In the genomic region with DNA sequence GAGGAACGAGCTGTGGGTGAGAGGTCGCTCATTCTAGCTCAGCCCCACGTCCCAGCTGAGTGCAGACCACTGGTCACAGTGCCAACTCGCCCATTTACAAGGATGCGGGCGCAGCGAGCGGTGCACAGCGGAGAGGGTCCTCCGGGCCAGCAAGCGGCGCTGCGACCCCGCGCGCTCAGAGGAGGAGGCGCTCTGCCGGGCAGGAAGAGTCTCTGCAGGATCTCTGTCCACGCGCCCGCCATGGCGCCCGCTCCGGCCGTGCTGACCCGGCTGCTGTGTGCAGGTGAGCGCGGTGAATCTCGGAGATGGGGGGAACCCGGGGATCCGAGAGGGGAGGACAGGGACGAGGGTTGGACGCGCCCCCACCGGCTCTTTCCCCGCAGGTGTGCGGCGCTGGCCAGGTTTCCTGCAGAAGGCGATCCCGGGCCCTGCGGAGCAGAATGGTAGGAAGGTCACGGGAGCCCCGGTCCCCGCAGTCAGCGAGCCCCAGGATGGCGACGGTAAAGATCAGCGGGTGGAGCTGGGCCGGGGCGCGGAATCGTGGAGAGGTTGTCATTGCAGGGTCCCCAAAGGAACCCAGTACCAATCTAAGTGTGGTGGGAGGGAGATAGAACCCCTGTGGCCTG, we compare ENCODE assay signal across 7 mouse cellular contexts. TPM values are rescaled to one million over a fixed set of nuclear protein-coding genes. Genes with fewer than 3 reads are reported as not detected.
DNase-seq lines count a peak whose midpoint lies in the region; ATAC-seq and TF ChIP-seq lines count a peak whose summit lies in the region.

A gene (plus strand): TSS at position 207 of the 626 bp plus-strand sequence.

- peaks cover 39% of the 10 kb centered on the region for H3K36me3 ChIP-seq in embryonic facial prominence, embryonic 12.5 days
- peaks cover 2% of the 10 kb centered on the region; the same call in 1 of the 2 replicates for H3K36me3 ChIP-seq in kidney, adult 2 months (ENCODE audit: control insufficient read depth, insufficient read depth, low read length)
- peaks cover 43% of the 10 kb centered on the region for H3K36me3 ChIP-seq in limb, embryonic 12.5 days
- peaks cover 26% of the 10 kb centered on the region for H3K36me3 ChIP-seq in midbrain, embryonic 15.5 days (replicated peaks)
- H3K36me3 ChIP-seq in spleen, adult 2 months (ENCODE audit: control insufficient read depth, insufficient read depth, low read length): peaks cover 8% of the 10 kb centered on the region

- H3K4me1 ChIP-seq in embryonic facial prominence, embryonic 12.5 days: peaks cover 17% of the 10 kb centered on the region
- peaks cover 4% of the 10 kb centered on the region; the same call in 1 of the 2 replicates for H3K4me1 ChIP-seq in kidney, adult 2 months (ENCODE audit: control insufficient read depth, insufficient read depth, low read length)
- H3K4me1 ChIP-seq in limb, embryonic 12.5 days (replicated peaks): peaks cover 15% of the 10 kb centered on the region
- H3K4me1 ChIP-seq in midbrain, embryonic 15.5 days: peaks cover 24% of the 10 kb centered on the region
- H3K4me1 ChIP-seq in spleen, adult 2 months (ENCODE audit: control insufficient read depth, insufficient read depth, insufficient read length): peaks cover 6% of the 10 kb centered on the region; the same call in 1 of the 2 replicates

- H3K9me3 ChIP-seq in embryonic facial prominence, embryonic 12.5 days: 0 out of 2 replicates have a peak, but pooled peaks cover 3% of the 10 kb centered on the region
- 0 out of 2 replicates have a peak, but pooled peaks cover 9% of the 10 kb centered on the region for H3K9me3 ChIP-seq in limb, embryonic 12.5 days
- H3K9me3 ChIP-seq in midbrain, embryonic 15.5 days: no peaks in the 10 kb centered on the region

- peaks cover 10% of the 10 kb centered on the region; the same call in 1 of the 2 replicates for H3K27me3 ChIP-seq in embryonic facial prominence, embryonic 12.5 days
- H3K27me3 ChIP-seq in kidney, adult 2 months (replicated peaks; ENCODE audit: control insufficient read depth, insufficient read depth, low read length): no peaks in the 10 kb centered on the region
- H3K27me3 ChIP-seq in limb, embryonic 12.5 days: peaks cover 12% of the 10 kb centered on the region; the same call in 1 of the 2 replicates
- H3K27me3 ChIP-seq in midbrain, embryonic 15.5 days (replicated peaks): no peaks in the 10 kb centered on the region; the same call in none of the 2 replicates
- H3K27me3 ChIP-seq in spleen, adult 2 months (ENCODE audit: control insufficient read depth, insufficient read depth, low read length): no peaks in the 10 kb centered on the region

- H3K9ac ChIP-seq in embryonic facial prominence, embryonic 12.5 days: peak within 1 kb of the TSS; percentile 95
- H3K9ac ChIP-seq in limb, embryonic 12.5 days (replicated peaks): peak within 1 kb of the TSS; percentile 96
- peak within 1 kb of the TSS; percentile 99 for H3K9ac ChIP-seq in midbrain, embryonic 15.5 days

- peak; percentile 86 for ATAC-seq in embryonic facial prominence, embryonic 12.5 days (ENCODE audit: insufficient number of reproducible peaks, insufficient read depth, low FRiP score, low TSS enrichment)
- peak; percentile 81 for ATAC-seq in limb, embryonic 12.5 days (ENCODE audit: insufficient number of reproducible peaks, insufficient read depth, low FRiP score, low TSS enrichment, low read depth)
- ATAC-seq in midbrain, embryonic 15.5 days (replicated peaks): peak; percentile 92

- TF ChIP-seq POLR2A in kidney, adult 2 months (IDR thresholded peaks at IDR 0.05; ENCODE audit: low read depth, low read length): peak; percentile 31
- TF ChIP-seq POLR2A in spleen, adult 2 months (IDR thresholded peaks at IDR 0.05; ENCODE audit: low read depth, low read length): peak; percentile 42; the same call in 1 of the 2 replicates

- peak within 1 kb of the TSS; percentile 98 for H3K4me3 ChIP-seq in embryonic facial prominence, embryonic 12.5 days
- H3K4me3 ChIP-seq in kidney, adult 2 months (ENCODE audit: insufficient read depth, low read depth, low read length): peak within 1 kb of the TSS; percentile 78
- peak within 1 kb of the TSS; percentile 95 for H3K4me3 ChIP-seq in limb, embryonic 12.5 days (replicated peaks)
- H3K4me3 ChIP-seq in midbrain, embryonic 15.5 days: peak within 1 kb of the TSS; percentile 97
- peak within 1 kb of the TSS; percentile 83 for H3K4me3 ChIP-seq in spleen, adult 2 months (ENCODE audit: extremely low read depth, insufficient read depth, insufficient read length)

- peak within 1 kb of the TSS; percentile 25; the same call in 1 of the 2 replicates for H3K27ac ChIP-seq in embryonic facial prominence, embryonic 12.5 days
- no peak within 1 kb of the TSS for H3K27ac ChIP-seq in kidney, adult 2 months (ENCODE audit: insufficient read depth, low read depth, low read length)
- peak within 1 kb of the TSS; percentile 29; the same call in 1 of the 2 replicates for H3K27ac ChIP-seq in limb, embryonic 12.5 days
- H3K27ac ChIP-seq in midbrain, embryonic 15.5 days: peak within 1 kb of the TSS; percentile 51; the same call in 1 of the 2 replicates
- H3K27ac ChIP-seq in spleen, adult 2 months (ENCODE audit: insufficient read depth, low read length): no peak within 1 kb of the TSS

- under 1% methylated on average over 52 of the region's 52 CpGs for WGBS in embryonic facial prominence, embryonic 12.5 days
- under 1% methylated on average over 52 of the region's 52 CpGs for WGBS in kidney, adult 2 months
- WGBS in limb, embryonic 12.5 days: under 1% methylated on average over 52 of the region's 52 CpGs
- WGBS in midbrain, embryonic 15.5 days: under 1% methylated on average over 52 of the region's 52 CpGs
- under 1% methylated on average over 52 of the region's 52 CpGs for WGBS in spleen, adult 2 months

- peak; percentile 80 for TF ChIP-seq CTCF in kidney, adult 2 months (conservative IDR thresholded peaks at IDR 0.05; ENCODE audit: insufficient read depth, insufficient read length, low read depth, low read length)
- TF ChIP-seq CTCF in spleen, adult 2 months (IDR thresholded peaks at IDR 0.05; ENCODE audit: extremely low read depth, insufficient read depth, insufficient read length, insufficient replicate concordance): peak; percentile 85; the same call in 1 of the 2 replicates

- DNase-seq in adrenal gland, postnatal 14 days: peak; percentile 94
- peak; percentile 86 to 88 for DNase-seq in heart, adult 18-20 months
- DNase-seq in kidney, adult 2 months: peak; percentile 87
- peak; percentile 44 to 77 for DNase-seq in spleen, adult 2 months (ENCODE audit: low read depth in 1 of 2, low spot score in 2 of 2)

- H3K4me2 ChIP-seq in embryonic facial prominence, embryonic 12.5 days (replicated peaks): peak within 1 kb of the TSS; percentile 93
- peak within 1 kb of the TSS; percentile 84 for H3K4me2 ChIP-seq in limb, embryonic 12.5 days
- peak within 1 kb of the TSS; percentile 73 for H3K4me2 ChIP-seq in midbrain, embryonic 15.5 days

RNA-seq across cellular contexts. Expression of the gene that starts here (rescaled TPM):
- 70.8 and 73.7 TPM in 2 replicates for total RNA-seq in adrenal gland, postnatal 14 days (2021)
- polyA plus RNA-seq in embryonic facial prominence, embryonic 12.5 days (2016; fragmentation: Nextera tagmentation; extraction: Ambion mirVana): 57.5 and 61.8 TPM in 2 replicates
- 10 to 100 TPM; 42.6 to 43.7 TPM for total RNA-seq in heart, adult 18-20 months (2021)
- polyA plus RNA-seq in kidney, adult 2 months (2012; rRNA removed): 65.7 and 72.7 TPM in 2 replicates
- 58.7 and 66.4 TPM in 2 replicates for polyA plus RNA-seq in limb, embryonic 12.5 days (2016; fragmentation: Nextera tagmentation; extraction: Ambion mirVana)
- polyA plus RNA-seq in midbrain, embryonic 15.5 days (2015; fragmentation: Nextera tagmentation; extraction: Ambion mirVana): 49.7 and 51.4 TPM in 2 replicates
- polyA plus RNA-seq in spleen, adult 2 months (2012; rRNA removed): 19.9 and 24.2 TPM in 2 replicates

Comparison
In these comparisons a context has a peak if more than half of its experiments do, and no peak if none do; other contexts are left out.
1. H3K27ac ChIP-seq: peak in embryonic facial prominence, embryonic 12.5 days (single experiment), limb, embryonic 12.5 days (single experiment) and midbrain, embryonic 15.5 days (single experiment); none in kidney, adult 2 months (single experiment) and spleen, adult 2 months (single experiment).
2. Peak in every context shown above with its lines, with median percentiles within 50 percentile points of each other: DNase-seq, ATAC-seq, H3K4me2 ChIP-seq, H3K4me3 ChIP-seq and H3K9ac ChIP-seq.